Mouse (Mus musculus) adrenal gland, postnatal 14 days (tissue): ENCODE data around the gene Mpdu1. TPM values are rescaled to one million over a fixed set of nuclear protein-coding genes. Genes with fewer than 3 reads are reported as not detected.
"Not testable (repeated sequence)": the region's sequence is repeated elsewhere in the genome, so short reads cannot be mapped to it uniquely, and the experiment has no call there.

Experiments used
- DNase-seq: peaks from one replicate; pipeline ENCODE4 v3.0.0; 2021; ENCODE audit warnings: mixed read lengths
- microRNA-seq, 2 experiments: library from miRNA; unstranded; fragments of <30 nt; microRNA quantifications; one replicate each; pipeline ENCODE4 v1.2.0; 2021
- total RNA-seq: library from RNA; stranded (reverse); gene quantifications from 2 replicates; pipeline ENCODE4 v1.2.3, GENCODE M21; 2021

Mpdu1 gene
- total RNA-seq, 1 experiment from 2014 or later, result 101 TPM

DNA sequence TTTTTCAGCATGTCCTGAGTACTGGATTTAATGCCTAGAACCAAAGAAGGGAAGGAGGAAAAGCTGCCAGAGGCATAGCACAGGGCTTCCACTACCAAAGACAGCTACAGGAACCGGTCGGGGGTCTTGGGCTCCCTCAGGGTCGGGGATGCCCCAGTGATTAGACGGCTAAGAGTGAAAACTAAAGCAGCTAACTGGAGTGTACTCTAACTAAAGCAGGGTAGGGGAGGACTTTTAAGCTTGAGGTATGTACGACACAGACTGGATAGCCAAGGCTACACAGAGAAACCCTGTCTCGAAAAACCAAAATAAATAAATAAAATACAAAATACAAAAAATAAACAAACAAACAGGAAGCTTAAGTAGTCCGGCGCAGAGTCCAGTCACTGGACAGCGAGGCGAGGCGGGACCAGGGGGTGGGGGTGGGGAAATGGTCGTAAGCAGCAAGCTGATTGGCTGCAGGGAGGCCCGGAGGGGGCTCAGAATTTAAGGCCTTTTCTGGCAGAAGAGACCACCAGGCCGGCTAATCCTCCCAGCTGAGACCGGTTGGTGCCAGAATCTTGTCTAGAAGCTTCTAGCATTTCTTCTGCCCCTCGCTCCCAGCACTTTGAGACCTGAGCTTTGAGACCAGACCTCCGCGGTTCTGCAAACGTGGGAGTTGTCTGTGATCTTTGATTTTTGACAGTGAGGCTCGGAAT lies 40.7 kb downstream of the Mpdu1 start, which contains the start of gene Sat2:
Gene Sat2 (plus strand): TSS at position 454 of the 698 bp plus-strand sequence.
- DNase-seq, result peak; percentile 81

DNA sequence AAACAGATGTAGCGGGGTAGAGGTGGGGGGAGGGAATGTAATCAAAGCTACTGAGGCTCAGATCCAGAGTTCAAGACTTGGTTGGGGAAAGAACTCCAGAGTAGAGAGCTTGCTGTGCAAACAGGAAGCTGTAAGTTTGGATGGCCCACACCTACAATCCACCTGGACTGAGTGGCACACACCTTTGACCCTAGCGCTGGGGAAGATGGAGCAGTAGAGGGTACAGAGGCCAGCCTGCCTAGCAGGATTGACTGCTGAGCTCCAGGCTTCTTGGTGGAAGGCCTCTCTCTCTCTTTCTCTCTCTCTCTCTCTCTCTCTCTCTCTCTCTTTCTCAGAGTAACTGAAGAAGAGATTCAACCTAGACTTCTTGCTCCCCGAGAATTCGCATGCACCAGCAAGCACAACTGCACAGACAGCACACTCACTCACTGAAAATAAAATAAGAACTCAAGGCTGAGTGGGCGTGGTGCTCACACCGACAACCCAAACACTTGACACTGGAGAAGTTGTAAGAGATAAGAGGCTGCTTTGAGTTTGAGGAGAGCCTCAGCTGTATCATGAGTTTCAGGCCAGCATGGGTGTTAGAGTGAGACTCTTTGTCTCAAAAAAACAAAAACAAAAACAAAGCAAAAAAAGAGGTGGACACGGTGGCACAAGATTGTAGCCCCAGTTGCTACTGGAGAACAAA lies 41.9 kb downstream of the Mpdu1 start:
- no peak for DNase-seq

DNA sequence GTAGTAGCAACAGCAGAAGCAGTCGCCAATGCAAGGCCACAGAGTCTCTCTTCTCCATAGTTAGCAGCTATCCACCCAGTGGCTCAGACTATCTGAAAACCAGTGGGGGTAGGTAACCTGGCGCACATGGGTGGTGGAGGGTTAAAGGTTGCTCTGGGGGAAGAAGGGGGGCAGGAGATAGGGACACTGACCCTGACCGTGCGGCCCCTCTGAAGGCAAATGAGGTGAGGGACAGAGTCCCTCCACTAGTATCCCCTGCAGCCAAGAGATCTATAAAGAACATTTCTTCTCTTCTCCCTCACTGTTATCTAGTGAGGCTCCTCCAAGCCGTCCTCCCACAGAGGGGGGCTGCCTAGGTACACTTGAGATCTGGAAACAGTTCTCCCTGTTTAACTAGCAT lies 44.6 kb downstream of the Mpdu1 start, which contains the start of gene Shbg:
Gene Shbg (minus strand): TSS at position 101 of the 400 bp plus-strand sequence.
- no peak for DNase-seq

DNA sequence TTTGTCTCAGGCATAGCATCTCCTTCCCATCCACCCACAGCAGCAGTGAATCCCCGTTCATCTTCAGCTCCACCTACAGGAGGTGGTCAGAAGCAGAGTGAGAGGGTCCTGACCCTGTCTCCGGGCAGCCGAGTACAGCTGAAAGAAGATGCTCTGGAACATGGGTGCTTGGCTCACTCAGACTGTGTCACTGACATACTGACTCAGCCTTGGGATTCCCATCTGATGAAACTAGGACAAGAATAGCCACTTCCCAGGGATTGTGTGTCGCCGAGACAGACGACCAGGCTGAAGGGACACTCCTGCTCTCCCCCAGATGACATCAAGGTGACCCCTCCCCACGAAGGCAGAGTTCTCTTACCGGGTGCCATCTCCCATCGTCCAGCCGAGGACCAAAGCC lies 45.7 kb downstream of the Mpdu1 start:
- DNase-seq, result no peak

DNA sequence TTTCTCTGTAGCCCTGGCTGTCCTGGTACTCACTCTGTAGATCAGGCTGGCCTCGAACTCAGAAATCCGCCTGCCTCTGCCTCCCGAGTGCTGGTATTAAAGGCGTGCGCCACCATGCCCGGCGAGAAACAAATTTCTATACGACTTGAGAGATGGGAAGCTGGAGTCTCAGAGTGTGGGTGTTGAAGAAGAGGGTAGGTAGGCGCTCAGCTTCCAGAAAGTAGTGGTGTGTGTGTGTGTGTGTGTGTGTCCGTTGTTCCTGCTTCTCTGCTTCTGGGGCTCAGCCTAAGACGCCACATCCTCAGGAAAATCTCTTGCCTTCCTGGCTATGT lies 48.2 kb downstream of the Mpdu1 start:
- not testable (repeated sequence) for DNase-seq

DNA sequence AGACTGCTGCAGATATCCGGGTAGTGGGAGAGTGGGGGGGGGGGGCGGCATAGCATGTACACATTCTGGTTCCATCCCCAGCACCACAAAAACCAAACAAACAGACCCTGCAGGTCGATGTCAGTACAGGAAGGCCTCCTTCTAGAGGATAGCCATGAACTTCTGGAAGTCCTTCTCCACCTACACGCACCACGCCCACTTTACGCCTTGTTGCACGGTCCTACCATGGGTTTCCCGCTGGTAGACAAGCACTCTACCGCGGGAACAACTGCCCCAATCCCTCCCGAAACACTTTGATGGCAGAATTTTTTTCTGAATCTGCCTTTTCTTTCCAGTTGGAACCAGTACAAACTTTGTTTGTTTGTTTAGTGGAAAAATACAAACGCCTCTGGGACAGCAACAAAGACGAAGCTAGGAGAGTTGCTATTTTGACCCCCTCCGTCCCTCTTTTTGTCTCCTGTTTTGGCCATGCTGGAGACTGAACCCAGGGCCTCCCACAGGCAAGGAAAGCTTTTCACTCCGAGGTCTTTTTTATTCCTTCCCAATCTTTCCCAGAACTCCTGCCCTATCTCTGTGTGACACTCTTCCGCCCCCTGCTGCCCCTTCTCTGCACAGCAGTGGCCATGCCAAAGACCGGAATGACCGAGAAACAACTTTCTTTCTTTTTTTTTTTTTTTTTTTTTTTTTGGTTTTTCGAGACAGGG lies 48.7 kb downstream of the Mpdu1 start:
- peak; percentile 94 for DNase-seq

DNA sequence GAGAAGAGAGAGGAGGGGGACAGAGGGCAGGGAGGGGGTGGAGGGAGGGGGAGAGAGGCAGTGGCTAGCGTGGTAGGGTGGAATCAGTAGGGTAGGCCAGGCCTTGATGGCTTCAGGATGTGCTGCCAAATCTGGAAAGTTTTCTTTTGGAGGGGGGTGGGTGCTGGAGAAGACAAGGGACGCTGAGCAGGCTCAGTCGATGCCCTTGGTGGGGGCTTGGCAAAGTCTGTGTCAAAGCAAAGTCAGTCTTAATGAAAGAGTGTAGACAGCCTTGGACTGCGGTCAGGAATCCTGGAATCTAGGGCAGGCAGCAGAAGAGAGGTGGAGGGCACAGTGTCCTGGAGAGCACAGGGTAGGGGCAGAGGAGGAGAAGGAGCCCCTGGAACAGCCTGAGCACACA lies 51.5 kb downstream of the Mpdu1 start:
- DNase-seq, result no peak

DNA sequence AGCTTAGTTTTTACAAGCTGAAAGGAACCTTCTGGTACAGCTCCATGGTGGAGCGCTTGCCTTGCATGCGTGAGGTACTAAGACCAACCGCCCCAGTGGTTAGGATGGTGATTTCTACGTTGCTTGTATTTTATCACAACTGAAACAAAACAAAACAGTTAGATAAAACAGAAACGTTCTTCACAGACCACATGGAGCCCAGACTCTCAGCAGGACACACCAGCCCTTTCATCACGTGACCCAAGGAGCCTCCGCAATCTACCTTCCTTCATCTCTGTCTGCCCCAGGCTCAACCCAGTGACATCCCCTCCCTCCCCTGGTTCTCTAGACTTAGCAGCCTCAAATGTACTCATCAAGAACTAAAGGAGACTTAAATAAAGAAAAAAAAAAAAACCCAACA lies 53.0 kb downstream of the Mpdu1 start:
- DNase-seq, result no peak

DNA sequence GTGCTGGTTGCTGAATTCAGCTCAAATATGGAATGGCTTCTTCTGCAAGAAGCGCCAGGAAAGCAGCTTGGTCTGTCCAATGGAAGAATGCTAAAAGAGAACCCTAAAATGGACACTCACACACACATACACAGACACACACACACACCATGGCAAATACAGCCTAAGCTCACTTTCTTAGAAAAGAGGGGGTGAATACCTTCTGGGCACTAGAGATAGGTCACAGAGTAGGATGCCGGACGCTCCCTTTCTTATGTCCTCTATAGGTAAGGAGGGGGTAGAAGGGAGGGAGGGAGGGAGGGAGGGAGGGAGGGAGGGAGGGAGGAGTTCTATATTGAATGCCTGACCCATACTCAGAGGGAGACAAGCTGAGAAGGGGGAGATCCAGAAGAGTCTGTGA lies 53.9 kb downstream of the Mpdu1 start:
- DNase-seq, result no peak

DNA sequence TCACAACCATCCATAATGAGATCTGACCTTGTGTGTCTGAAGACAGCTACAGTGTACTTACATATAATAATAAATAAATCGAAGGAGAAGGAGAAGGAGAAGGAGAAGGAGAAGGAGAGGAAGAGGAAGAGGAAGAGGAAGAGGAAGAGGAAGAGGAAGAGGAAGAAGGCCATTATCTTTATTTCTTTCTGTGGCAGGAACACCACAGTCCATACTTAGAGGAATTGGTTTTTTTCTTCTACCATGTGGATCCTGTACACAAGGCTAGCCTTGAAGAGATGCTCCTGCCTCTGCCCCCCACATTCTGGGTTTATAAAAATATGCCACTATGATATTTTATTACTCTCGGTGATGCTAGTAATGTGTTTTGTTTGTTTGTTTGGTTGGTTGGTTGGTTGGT lies 55.6 kb downstream of the Mpdu1 start:
- DNase-seq, result no peak

Small RNAs within 50 kb of the gene (microRNA-seq; reads per million reads assigned to microRNA genes)
- gene Mir1934, result 4.2 to 4.3 reads per million in 2 experiments
- 0 reads per million in 2 experiments for gene Mir467f

Other genes starting within 250 kb of the Mpdu1 start
- 53.7 and 61.3 TPM in 2 replicates for gene Kdm6b, start 249.0 kb downstream of the Mpdu1 start, total RNA-seq
- gene Dnah2, start 113.5 kb downstream of the Mpdu1 start, total RNA-seq, result 0.22 and 0.49 TPM in 2 replicates
- gene Efnb3, start 102.4 kb downstream of the Mpdu1 start, total RNA-seq, result 1.5 and 2.0 TPM in 2 replicates
- 9.2 and 10.1 TPM in 2 replicates for gene Wrap53, start 82.4 kb downstream of the Mpdu1 start, total RNA-seq
- gene Trp53, start 82.3 kb downstream of the Mpdu1 start, total RNA-seq, result 66.4 and 78.4 TPM in 2 replicates
- 37.4 and 39.7 TPM in 2 replicates for gene Atp1b2, start 56.7 kb downstream of the Mpdu1 start, total RNA-seq
- not detected in 2 replicates for gene Shbg, start 44.7 kb downstream of the Mpdu1 start, total RNA-seq
- gene Sat2, start 40.6 kb downstream of the Mpdu1 start, total RNA-seq, result 7.9 and 8.2 TPM in 2 replicates
- 75.5 and 84.3 TPM in 2 replicates for gene Fxr2, start 29.7 kb downstream of the Mpdu1 start, total RNA-seq
- 0.45 TPM in 1 of 2 replicates, not detected in the other for gene Sox15, start 7.3 kb downstream of the Mpdu1 start, total RNA-seq
- gene Cd68, start 3.5 kb upstream of the Mpdu1 start, total RNA-seq, result 8.6 and 12.2 TPM in 2 replicates
- gene Eif4a1, start 9.8 kb upstream of the Mpdu1 start, total RNA-seq, result 642 and 752 TPM in 2 replicates
- 71.6 and 72.4 TPM in 2 replicates for gene Senp3, start 19.4 kb upstream of the Mpdu1 start, total RNA-seq
- gene Tnfsf13, start 23.1 kb upstream of the Mpdu1 start, total RNA-seq, result 2.7 and 4.0 TPM in 2 replicates
- 20.3 and 21.5 TPM in 2 replicates for gene Tnfsf12, start 33.2 kb upstream of the Mpdu1 start, total RNA-seq
- 3.9 and 4.6 TPM in 2 replicates for gene Tnfsfm13, start 33.5 kb upstream of the Mpdu1 start, total RNA-seq
- 78.0 and 84.0 TPM in 2 replicates for gene Polr2a, start 96.0 kb upstream of the Mpdu1 start, total RNA-seq
- gene Slc35g3, start 99.3 kb upstream of the Mpdu1 start, total RNA-seq, result not detected in 2 replicates
- gene Zbtb4, start 103.3 kb upstream of the Mpdu1 start, total RNA-seq, result 39.9 and 42.4 TPM in 2 replicates
- 2.4 and 3.2 TPM in 2 replicates for gene Chrnb1, start 133.3 kb upstream of the Mpdu1 start, total RNA-seq
- 3.5 and 3.8 TPM in 2 replicates for gene Fgf11, start 139.2 kb upstream of the Mpdu1 start, total RNA-seq
- gene Tmem102, start 143.0 kb upstream of the Mpdu1 start, total RNA-seq, result 0.74 and 1.1 TPM in 2 replicates
- gene Gm39566, start 152.7 kb upstream of the Mpdu1 start, total RNA-seq, result not detected in 2 replicates
- gene Spem2, start 155.8 kb upstream of the Mpdu1 start, total RNA-seq, result not detected in 2 replicates
- gene Spem1, start 159.5 kb upstream of the Mpdu1 start, total RNA-seq, result 0.38 TPM in 1 of 2 replicates, not detected in the other
- gene Nlgn2, start 175.1 kb upstream of the Mpdu1 start, total RNA-seq, result 17.6 and 20.6 TPM in 2 replicates
- gene Tmem256, start 175.9 kb upstream of the Mpdu1 start, total RNA-seq, result 114 and 128 TPM in 2 replicates
- 50.5 and 51.3 TPM in 2 replicates for gene Plscr3, start 183.7 kb upstream of the Mpdu1 start, total RNA-seq
- 0.30 TPM in 1 of 2 replicates, not detected in the other for gene Tnk1, start 196.1 kb upstream of the Mpdu1 start, total RNA-seq
- not detected in 2 replicates for gene Tmem95, start 215.4 kb upstream of the Mpdu1 start, total RNA-seq
- gene Kctd11, start 218.8 kb upstream of the Mpdu1 start, total RNA-seq, result 4.1 and 4.4 TPM in 2 replicates
- gene Acap1, start 232.9 kb upstream of the Mpdu1 start, total RNA-seq, result 2.1 and 14.4 TPM in 2 replicates
- gene 2810408A11Rik, start 238.3 kb upstream of the Mpdu1 start, total RNA-seq, result 1.8 and 2.1 TPM in 2 replicates
- 45.9 and 48.8 TPM in 2 replicates for gene Neurl4, start 238.4 kb upstream of the Mpdu1 start, total RNA-seq